Mouse (Mus musculus) testis, postnatal 10 days (tissue): ENCODE measurements at regions not wholly inside any gene's neighbourhood (a gene's known extent, or its start where the extent isn't known, plus 50 kb on each side); places are given as distances from the start of the nearest gene placed in this dataset.

Experiments
- DNase-seq: peaks from one replicate; pipeline ENCODE4 v3.0.0; 2021; ENCODE audit warnings: low spot score

DNA sequence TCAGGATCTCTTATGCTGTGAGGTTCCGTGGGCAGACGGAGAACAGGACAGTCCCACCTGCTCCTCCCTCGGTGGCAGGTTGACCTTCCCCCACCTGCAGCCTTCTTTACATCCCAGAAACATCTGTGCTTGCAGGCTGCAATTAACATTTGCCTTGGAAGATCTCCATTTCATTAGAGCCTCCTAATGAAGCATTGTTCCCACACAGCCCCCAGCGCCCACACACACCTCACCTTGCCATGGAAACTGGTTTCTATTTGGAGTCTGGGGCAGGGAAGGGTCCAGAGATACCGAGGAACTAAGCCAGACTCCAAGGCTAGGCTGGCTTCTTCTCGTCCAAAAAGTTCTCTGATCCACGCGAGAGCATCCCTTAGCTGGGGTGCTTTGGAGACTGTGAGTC lies 56.6 kb upstream of the Rpl38 start:
- no peak for DNase-seq

DNA sequence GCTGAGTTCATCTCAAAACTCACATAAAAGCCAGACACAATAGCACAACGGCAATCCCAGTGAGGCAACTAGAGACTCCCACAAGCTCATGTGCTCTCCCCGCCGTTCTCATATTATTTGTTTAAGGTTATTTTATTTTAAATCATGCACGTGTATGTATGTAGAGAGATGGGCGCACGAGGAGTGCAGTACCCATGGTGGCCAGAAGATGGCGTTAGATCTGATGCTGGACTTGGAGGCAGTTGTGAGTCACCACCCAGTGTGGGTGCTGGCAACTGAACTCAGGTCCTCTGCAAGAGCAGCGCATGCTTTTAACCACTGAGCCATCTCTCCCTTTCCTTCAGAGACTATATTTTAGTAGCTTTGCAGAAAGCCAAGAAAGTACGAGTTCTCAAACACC lies 60.3 kb upstream of the Rpl38 start:
- DNase-seq, result no peak

DNA sequence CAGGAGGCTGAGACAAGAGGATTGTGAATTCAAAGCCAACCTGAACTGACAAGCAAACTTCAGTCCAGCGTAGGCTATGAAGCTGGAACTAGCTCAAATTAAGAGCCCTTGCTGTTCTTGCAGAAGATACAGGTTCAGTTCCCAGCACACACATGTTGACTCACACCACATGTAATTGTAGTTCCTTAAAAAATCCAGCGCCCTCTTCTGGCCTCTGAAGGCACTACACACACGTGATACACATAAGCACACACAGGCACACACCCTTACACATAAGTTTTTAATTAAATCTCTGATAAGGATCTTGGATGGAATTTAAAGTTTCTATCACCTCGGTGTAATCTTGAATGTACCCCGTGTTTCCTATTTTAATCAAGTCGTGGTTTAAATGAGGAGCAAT lies 65.2 kb upstream of the Rpl38 start:
- DNase-seq, result no peak

DNA sequence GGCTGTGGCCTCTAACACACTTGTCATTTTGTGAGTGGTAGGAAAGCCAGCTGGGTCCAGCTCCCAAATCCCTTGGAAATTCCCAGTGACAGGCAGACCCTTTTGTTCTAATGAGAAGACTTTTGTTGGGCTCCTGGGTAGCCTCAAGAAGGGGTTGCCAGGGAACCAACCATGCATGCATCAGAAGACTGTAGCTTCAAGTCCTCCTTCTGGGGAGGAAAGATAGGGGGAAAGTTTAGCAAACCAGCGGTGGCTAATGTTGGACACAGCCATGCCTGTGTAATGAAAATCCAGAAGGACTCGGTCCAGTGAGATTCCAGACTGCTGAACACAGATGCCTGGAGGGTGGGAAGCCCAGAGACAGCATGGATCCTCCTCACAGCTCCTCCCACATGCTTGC lies 71.1 kb upstream of the Rpl38 start:
- no peak for DNase-seq

DNA sequence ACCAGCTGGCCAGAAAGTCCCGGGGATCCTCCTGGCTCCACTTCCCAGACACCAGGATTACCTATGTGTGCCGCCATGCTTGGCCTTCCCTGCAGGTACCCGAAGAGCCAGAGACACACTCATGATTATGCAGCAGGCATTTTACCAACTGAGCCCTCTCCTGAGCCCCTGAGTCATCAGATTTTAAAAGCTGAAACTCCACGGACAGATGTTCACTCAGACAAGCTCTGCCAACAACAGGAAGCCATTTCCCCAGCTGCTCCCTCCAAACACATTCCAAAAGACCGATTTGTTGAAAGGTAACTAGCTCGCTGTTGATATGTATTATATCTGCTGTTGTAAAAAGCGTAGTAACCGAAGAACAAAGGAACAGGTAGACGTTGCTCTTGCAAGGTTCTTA lies 75.4 kb upstream of the Rpl38 start:
- no peak for DNase-seq

DNA sequence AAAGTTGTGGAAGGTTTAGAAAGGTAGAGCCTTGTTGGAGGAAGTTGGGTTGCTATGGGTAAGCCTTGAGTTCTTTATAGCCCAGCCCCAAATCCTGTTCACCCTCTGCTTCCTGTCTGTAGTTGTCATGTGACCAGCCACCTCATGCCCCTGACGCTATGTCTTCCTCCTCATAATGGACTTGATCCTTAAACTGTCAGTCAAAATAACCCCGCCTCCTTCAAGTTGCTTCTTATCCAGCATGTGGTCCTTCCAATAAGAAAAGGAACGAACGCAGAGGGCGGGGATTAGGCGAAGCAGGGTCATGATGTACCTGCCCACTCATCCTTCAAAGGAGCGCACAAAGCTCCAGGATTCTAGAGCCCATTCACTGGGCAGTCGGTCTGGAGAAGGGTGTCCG lies 79.8 kb upstream of the Rpl38 start:
- DNase-seq, result no peak

DNA sequence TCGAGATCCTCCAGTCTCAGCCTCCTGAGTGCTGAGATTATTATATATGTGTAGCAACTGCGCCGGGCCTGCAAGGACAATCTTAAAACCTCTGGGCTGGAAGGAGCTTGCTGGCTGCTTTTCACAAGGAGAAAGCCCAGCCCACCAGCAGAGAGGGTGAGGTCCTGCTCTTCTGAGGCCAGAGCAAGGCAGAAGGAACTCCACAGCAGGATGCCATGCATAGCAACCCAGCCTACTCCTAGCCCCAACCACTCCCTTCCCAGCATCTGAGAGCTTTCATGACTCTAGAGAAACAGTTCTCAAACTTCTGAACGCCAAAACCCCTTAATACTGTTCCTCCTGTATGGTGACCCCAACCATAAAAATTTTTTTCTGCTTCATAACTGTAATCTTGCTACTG lies 80.3 kb upstream of the Rpl38 start:
- no peak for DNase-seq

DNA sequence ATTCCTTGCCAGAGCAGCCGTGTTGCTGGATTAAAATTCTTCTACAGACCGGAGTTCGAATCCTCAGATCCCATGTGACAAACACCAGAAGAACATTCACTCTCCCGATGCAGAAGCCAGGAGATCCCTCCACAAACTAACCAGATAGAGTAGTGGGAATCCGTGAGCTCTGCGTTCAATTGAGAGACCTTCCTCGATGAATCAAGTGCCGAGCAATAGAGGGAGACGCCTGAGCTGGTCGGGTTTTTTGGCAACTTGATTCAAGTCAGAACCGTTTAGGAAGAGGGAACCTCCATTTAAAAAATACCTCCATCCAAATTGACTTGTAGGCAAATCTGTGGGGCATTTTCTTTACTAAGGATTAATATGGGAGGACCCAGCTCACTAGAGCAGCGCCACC lies 81.9 kb upstream of the Rpl38 start:
- DNase-seq, result no peak

DNA sequence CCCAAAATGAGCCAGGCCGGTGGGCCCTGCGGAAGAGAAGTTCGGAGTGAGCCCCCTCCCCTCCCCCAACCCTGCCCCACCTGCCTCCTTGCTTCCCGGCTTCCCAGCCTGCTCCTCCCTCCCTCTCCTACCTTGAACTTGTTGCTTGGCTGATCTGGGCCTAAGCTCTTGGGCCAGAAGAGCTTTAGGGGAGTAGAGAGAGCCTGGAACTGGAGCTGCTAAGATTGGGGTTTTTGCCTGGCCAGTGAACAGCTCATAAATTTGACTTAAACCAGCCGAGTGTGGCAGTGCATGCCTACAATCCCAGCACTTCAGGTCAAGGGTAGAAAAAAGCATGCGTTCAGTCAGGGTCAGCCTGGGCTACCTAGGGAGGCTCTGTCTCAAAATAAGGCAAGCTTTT lies 83.5 kb upstream of the Rpl38 start:
- no peak for DNase-seq

DNA sequence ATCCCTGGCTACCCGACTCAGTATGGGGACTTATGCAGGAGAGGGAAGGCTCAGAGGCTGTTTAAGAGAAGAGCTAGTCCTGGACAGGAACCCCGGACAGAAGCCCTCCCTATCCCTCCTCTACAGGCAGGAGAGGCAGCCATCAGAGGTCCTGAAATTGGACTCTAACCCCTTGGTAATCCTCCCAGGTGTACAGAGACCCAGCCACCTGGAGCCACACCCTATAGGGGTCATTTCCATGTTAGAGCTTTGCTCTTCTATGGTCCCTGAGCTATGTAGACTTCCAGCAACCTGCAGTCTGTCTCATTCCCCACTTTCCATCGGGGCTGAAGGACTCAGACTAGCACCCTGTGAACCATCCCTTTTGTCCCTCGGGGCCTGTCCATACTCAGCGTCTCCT lies 84.2 kb upstream of the Rpl38 start:
- DNase-seq, result no peak

DNA sequence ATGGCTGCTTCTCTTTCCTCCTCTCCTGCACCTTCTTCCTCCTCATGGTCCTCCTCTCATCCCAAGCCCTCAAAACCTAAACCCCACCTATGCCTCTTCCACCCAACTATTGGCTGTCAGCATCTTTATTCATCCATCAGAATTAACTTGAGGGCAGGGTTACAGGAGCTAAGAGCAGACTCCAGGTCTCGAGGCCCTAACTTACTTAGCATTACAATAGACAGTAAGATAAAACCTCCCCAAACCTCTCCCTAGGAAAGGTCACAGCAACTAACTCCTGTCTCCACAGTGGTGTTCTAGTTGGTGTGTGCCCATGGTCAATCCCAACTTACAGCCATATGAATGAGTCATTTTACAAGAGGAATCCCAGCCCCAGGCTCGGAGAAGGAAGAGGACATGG lies 88.3 kb upstream of the Rpl38 start:
- DNase-seq, result no peak

DNA sequence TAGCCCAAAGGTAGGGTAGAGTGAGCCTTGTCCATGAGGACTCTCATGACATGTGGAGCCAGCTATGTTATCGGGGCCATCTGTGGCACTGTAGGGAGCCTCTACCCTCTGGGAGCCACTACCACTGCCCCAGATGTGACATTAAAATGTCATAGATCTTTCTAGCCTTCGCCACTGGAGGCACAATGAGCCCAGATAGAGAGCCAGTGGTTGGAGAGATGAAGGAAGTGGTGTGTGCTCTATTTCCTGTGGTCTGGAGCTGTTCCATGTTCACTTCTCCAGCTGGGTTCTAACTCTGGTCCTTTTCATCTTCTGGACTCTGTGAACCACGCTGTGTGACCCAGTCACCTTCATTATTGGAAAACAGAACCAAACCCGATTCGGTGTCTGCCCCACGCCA lies 89.8 kb upstream of the Rpl38 start:
- DNase-seq, result no peak

DNA sequence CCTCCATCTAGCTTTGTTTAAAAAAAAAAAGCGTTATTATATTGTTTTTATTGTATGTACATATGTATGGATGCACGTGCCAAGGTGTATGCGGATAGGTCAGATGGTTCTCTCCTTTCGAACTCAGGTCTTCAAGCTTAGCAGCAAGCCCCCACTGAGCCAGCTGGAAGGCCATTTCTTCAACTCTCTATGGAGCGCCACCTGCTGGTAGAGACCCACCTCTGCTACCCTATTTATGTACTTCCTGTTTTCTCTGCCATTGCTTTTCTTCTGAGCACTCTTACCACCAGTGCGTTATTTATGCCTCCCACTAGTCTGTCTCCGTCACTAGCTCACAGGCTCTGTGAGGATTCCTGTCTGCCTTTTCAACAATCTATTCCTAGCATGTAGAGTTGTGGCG lies 91.5 kb upstream of the Rpl38 start:
- DNase-seq, result no peak

DNA sequence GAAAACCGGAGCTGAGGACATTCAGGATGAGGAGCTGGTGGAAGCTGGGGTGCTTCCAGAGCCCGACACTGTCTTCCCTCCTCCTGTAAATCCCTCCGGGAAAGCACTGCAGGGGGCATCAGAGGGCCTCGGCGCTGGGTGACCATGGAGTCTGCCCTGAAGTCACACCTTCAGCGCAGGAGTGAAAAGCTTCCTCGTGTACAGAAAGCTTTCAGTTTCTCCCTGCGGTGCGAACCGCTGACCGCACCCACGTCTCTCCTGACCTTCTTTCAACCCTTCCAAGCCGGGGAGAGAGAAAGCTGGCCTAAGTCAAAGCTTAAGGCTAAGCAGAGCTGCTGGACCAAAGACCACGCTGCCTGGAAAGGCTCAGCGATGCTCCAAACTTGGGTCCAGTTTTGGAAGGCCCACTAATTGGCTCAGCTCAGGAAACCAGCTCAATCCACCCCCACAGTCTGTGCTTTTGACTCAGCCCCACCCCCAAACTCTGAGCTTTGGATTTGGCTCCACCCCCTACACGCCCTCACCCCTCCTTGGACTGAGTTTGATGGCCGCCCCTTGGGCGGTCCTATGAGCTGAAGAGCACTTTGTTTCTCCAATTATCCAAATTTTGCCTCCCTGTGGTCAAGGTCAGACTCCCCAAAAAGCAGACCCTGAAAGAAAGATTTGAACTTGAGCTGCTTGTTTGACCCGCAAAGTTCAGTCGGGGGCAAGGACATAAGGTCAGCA lies 97.0 kb upstream of the Rpl38 start:
- no peak for DNase-seq

DNA sequence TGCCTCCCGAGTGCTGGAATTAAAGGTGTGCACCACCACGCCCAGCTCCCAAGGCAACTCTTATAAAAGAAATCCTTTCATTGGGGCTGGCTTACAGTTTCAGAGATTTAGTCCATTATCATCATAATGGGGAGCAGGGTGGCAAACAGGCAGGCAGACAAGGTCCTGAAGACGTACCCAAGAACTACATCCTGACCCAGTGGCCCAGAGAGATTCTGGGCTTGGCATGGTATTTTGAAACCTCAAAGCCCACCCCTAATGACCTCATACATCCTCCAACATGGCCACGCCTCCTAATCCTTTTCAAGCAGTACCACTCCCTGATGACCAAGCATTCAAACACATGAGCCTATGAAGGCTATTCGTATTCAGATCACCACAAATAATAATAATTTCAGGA lies 98.2 kb upstream of the Rpl38 start:
- DNase-seq, result no peak

DNA sequence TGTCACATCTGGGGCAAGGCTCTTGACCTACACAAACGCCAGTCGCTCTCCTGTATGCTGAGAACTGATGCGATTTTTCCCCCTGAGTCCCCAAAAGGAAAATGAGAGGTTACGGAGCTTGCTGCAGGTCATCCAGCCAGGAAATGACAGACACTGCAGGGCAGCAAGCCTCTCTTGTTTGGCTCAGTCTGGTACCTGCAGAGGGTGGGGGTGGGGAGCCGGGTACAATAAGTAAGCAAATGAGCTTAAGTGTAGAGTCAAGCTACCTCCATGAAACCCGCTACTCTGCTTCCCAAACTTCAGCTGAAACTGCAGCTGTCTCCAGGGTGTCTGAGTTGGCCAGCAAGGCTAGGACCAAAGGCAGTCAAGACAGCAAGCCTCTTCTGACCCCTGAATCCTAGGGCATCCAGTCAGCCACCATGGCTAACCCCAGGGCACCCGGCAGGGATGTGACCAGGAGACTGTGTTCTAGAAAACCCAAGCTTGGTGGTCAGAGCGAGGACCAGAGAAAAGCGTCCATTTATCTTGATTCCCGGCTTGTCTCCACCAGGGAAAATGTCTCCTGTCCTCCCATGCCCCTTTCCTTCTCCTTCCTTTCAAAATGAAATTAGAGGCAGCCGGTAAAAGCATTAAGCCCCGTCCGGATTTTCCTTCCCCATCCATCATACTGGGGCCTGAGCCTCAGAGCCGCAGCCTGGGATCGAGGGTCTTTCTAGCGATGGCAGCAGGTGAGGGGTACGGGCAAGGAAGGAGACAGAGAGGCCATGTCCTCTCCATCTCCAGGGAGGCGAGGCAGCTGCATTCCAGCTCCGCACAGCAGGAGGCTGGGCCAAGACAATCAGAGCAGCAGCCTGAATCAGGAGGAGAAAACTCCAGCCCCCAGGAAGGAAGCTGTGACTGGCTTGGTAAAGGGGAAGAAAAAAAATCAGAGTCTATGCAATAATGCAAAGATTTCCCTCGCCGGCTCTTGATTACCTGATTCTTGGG lies 100.2 kb upstream of the Rpl38 start:
- no peak for DNase-seq

DNA sequence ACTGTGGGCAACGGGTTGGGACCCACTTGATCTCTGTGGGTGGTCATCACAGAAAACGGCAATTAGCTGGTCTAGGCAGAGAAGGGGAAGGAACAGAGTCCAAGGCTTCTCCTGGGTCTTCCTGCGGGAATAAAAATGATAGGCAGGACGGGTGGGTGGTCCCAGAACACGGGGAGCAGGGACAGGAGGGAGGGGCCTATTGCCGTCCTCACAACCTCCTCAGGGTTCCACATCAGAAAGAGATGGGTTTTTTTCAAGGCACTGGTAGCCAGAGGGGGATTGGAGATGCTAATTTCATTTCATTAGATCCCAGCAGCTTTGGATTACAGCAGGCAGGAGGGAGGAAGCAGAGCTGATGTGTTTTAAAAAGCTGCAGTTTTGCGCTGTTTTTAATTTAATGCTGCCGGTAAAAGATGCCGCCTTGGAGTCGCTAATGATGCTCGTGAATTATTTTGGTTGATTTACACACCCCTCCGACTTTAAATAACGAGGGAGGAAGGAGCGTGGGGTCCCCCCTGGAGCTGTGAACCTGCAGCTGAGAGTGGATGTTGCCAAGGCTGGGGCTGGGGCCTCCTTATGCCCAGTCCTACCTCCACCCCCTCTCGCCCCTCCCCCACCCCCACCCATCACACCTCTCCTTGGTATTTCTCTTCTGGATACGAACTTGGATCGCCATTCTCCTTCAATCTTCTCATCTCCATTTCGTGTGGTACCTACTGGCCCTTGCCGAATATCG lies 101.1 kb upstream of the Rpl38 start:
- no peak for DNase-seq

DNA sequence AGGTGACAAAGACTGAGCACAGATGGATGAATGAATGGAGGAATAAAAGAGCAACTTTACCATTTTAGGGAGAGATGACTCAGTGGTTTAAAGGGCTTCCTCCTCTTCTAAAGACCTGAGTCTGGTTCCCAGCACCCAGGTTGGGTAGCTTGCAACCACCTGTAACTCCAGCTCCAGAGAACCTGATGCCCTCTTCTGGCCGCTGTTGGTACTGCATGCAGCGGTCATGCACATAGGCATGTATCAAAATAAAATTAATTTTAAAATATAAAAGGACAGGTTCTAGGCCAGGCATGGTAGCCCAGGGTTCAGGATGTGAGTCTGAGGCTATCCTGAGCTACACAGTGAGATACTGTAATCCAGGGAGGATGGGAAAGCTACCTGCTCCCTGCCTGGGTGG lies 103.4 kb upstream of the Rpl38 start:
- DNase-seq, result peak; percentile 65

DNA sequence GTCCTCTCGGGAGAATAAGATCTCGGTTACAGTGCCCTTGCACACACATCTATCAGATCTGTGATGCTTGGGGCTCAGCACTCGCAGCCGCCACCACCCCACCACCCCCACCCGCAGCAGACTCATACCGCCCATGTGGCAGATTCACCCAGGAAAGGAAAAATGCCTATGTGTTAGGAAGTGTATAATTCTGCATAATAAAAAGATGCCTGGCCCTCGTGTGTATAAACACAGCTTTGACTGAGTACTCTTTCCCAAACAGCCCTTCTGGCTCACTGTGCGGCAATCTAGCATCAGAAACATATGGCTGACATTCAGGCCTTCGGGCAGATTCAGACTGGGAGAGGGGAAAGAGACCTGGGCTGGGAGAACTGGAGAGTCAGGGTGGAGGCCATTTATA lies 105.2 kb upstream of the Rpl38 start:
- DNase-seq, result no peak

DNA sequence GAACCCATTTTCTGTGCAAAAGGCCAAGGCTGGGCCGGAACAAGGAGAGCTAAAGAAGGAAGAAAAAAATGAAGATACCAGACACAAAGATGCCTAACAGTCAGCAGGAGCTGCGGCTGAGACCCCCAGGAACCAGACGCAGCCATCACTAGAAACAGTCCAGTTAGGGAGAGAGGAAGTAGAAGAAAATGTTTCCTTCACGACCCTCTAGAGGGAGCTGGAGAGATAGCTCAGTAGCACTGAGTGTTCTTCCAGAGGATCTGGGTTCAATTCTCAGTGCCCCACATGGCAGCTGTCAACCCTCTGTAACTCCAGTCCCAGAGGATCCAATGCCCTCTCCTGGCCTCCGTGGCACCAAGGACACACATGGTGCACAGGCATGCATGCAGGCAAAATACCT lies 113.7 kb upstream of the Rpl38 start:
- no peak for DNase-seq

DNA sequence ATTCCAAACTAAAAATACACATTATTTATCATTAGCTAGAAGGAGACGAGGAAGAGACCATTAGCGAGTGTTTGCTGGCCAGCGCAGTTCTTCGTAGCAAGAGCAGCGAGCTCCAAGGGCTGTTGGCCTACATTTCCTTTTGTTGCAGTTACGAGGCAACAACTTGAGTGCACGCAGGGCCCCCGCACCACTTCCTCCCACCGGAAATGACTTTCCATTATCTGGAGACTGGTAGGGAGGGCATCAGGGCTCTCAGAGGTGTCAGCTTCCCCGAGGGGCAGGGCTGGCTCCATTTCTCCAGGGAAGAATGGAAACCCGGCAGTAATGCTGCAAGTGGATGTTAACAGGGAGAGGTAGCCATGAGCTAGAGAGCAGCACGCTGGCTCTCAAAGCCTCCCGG lies 114.3 kb upstream of the Rpl38 start:
- no peak for DNase-seq

DNA sequence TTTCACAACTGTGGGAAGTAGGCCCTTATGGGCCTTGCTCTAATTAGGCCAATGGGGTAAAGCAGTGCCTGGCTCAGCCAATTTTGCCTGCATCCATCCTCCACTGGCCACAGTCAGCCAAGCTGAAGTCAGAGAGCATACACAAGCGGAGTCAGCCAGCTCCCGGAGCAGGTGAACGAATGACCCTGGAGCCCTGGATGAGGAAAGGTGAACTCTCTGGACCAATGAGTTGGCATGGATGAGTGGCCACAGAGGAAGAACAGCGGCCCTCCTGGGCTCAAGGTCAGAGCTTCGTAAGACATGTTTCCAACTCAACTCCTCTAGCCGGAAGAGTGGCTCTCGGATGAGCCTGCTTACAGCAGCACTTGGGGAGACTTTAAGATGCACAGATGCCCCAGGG lies 116.1 kb upstream of the Rpl38 start:
- no peak for DNase-seq

DNA sequence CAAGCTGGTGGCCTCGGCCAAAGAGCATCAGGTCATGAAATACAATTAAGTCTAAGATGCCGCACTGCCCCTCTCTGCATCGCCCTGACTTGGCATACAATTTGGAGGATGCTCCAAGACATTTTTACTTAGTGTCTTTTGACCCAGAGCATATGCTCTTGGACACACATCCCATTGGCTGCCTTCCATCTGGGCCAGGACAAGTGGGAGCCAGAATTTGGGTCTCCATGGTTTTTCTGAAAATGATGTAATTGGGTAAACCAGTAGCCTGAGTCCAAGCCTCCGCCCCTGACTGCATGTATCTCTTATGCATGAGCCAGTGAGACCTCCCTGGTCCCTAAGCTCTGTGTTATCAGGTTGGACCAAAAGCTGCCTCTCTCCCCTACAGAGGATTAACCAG lies 117.1 kb upstream of the Rpl38 start:
- DNase-seq, result no peak
